Mouse (Mus musculus) hindbrain, postnatal 0 days (tissue): ENCODE measurements around the gene Ppm1b. TPM values are rescaled to one million over a fixed set of nuclear protein-coding genes. Genes with fewer than 3 reads are reported as not detected.

Source experiments
- ATAC-seq: fragments of 200-750 bp; cut with Nextera tagmentation; 2 replicates; pipeline ENCODE4 v1.8.0; 2017; ENCODE audit warnings: mild to moderate bottlenecking, moderate TSS enrichment, moderate library complexity
- DNase-seq: peaks from one replicate; pipeline ENCODE4 v3.0.0-alpha.2; 2015; ENCODE audit warnings: low spot score
- H3K27ac ChIP-seq: fragments of 300-500 bp; sonication (generic); 2 replicates; pipeline ENCODE4 v1.5.1; 2014; ENCODE audit warnings: mild to moderate bottlenecking
- H3K27me3 ChIP-seq: fragments of 300-500 bp; sonication (generic); 2 replicates; pipeline ENCODE4 v1.6.1; 2014; ENCODE audit warnings: low read length, mixed read lengths; ENCODE audit not compliant: insufficient read depth
- H3K36me3 ChIP-seq: fragments of 300-500 bp; sonication (generic); 2 replicates; pipeline ENCODE4 v1.6.1; 2014; ENCODE audit warnings: low read length, mixed read lengths; ENCODE audit not compliant: insufficient read depth
- H3K4me1 ChIP-seq: fragments of 300-500 bp; sonication (generic); 2 replicates; pipeline ENCODE4 v1.6.1; 2014; ENCODE audit warnings: antibody characterized with exemption, low read length, mixed read lengths; ENCODE audit not compliant: insufficient read depth
- H3K4me2 ChIP-seq: fragments of 300-500 bp; sonication (generic); 2 replicates; pipeline ENCODE4 v1.6.1; 2014; ENCODE audit warnings: low read depth, mild to moderate bottlenecking, low read length, moderate library complexity, mixed read lengths
- H3K4me3 ChIP-seq: fragments of 300-500 bp; sonication (generic); 2 replicates; pipeline ENCODE4 v1.5.1; 2014; ENCODE audit warnings: low read length
- H3K9ac ChIP-seq: fragments of 300-500 bp; sonication (generic); replicated peaks from 2 replicates; pipeline ENCODE4 v1.6.1; 2014; ENCODE audit warnings: mild to moderate bottlenecking, low read length, moderate library complexity, mixed read lengths
- H3K9me3 ChIP-seq: fragments of 300-500 bp; sonication (generic); 2 replicates; pipeline ENCODE4 v1.6.1; 2016; ENCODE audit warnings: low read length, mixed read lengths
- CTCF ChIP-seq: IDR thresholded peaks from 2 replicates; pipeline ENCODE4 v1.5.1; 2016; ENCODE audit warnings: antibody characterized with exemption, control low read depth, low read depth
- WGBS: fragments of 180-500 bp; shearing (Covaris S2); extraction: QIAGEN DNeasy Blood & Tissue Kit; methylation state at CpG from one replicate; pipeline ENCODE4 v1.1.7; 2014; 5-methylcytosine and 5-hydroxymethylcytosine counted together
- polyA plus RNA-seq: library from polyadenylated mRNA; unstranded; fragments of >200 nt; fragmentation: Nextera tagmentation; extraction: Ambion mirVana; gene quantifications from 2 replicates; pipeline ENCODE4 v1.2.1, GENCODE M21; 2015
- total RNA-seq: library from RNA; depleted of rRNA; stranded (reverse); fragments of >200 nt; gene quantifications from 2 replicates; pipeline ENCODE4 v1.2.3, GENCODE M21; 2014; rRNA removed

Ppm1b gene
- total and polyA plus RNA-seq, 2 experiments from 2014 or later: 49.1 to 61.8 TPM

DNA sequence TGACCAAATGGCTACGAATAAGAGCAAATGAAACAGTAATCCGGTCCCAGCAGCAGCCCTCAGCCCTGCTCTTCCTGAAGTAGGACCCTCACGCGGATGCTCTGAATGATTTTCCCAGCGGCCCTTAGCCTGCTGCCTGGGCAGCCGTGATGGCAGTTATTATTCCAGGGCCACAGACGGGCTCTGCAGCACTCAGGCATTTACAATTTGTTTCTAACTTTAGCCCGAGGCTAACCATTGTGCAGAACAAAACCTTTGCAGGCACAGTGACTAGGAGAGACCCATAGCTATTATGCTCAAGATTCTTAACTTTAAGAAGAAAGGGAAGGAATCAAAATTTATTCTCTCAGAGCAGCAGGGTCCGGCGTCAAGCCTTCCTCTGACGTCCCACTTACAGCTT is 115.8 kb downstream of the Ppm1b start:
- Histone ChIP-seq H3K4me3 (no peak overlapping the region), H3K9ac (no peak overlapping the region), H3K36me3 (peaks cover 53% of the 10 kb centered on the region), H3K4me2 (no peak overlapping the region), H3K27ac (no peak overlapping the region), H3K4me1 (no peaks in the 10 kb centered on the region), H3K9me3 (no peaks in the 10 kb centered on the region), H3K27me3 (no peaks in the 10 kb centered on the region)
- no peak for DNase-seq
- ATAC-seq: no peak
- 35% methylated on average over 11 of the region's 11 CpGs for WGBS
- TF ChIP-seq CTCF: no peak

DNA sequence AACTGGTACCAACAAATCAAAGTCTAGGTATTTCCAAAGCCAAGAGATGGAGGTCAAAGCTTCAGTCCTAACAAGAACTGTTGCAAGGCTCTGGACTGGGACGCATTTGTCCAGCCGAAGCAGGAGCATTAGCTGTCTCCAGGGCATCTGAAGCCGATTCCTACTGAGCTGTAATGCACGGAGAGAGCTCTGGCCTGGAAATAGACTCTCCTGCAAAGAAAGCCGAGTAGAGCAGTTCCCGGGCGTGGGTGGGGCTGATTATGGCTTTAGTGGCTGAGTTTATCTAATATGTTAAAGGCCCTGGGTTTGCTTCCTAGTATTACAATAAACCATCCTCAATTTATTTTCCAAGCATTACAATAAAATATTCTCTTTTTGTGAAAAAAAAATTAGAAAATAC is 116.7 kb downstream of the Ppm1b start:
- no peaks in the 10 kb centered on the region for H3K27me3 ChIP-seq
- TF ChIP-seq CTCF: no peak
- no peak overlapping the region for H3K4me2 ChIP-seq
- no peaks in the 10 kb centered on the region for H3K4me1 ChIP-seq
- no peak overlapping the region for H3K27ac ChIP-seq
- H3K9ac ChIP-seq: no peak overlapping the region
- H3K4me3 ChIP-seq: no peak overlapping the region
- peaks cover 52% of the 10 kb centered on the region for H3K36me3 ChIP-seq
- ATAC-seq (no peak), DNase-seq (no peak)
- WGBS: 50% methylated on average over 7 of the region's 7 CpGs
- no peaks in the 10 kb centered on the region for H3K9me3 ChIP-seq

Other genes starting within 250 kb of the Ppm1b start
- 46.1 and 47.3 TPM in 2 replicates for gene Lrpprc, start 166.0 kb upstream of the Ppm1b start, total RNA-seq
- gene Lrpprc, start 166.0 kb upstream of the Ppm1b start, polyA plus RNA-seq: 38.1 and 39.1 TPM in 2 replicates
- 0.10 TPM in 1 of 2 replicates, not detected in the other for gene Slc3a1, start 71.6 kb downstream of the Ppm1b start, total RNA-seq
- gene Slc3a1, start 71.6 kb downstream of the Ppm1b start, polyA plus RNA-seq: 0.10 and 0.19 TPM in 2 replicates
- gene Prepl, start 133.5 kb downstream of the Ppm1b start, total RNA-seq: 94.0 and 104 TPM in 2 replicates
- gene Prepl, start 133.5 kb downstream of the Ppm1b start, polyA plus RNA-seq: 105 and 124 TPM in 2 replicates
- gene Camkmt, start 133.8 kb downstream of the Ppm1b start, total RNA-seq: 5.2 and 8.4 TPM in 2 replicates
- gene Camkmt, start 133.8 kb downstream of the Ppm1b start, polyA plus RNA-seq: 15.4 and 15.9 TPM in 2 replicates